Mouse (Mus musculus): ENCODE results near the gene Micu1. TPM values are rescaled to one million over a fixed set of nuclear protein-coding genes. Genes with fewer than 3 reads are reported as not detected.
A peak's percentile ranks its signal among the peaks of the same experiment; 100 is the strongest.

Micu1 gene
- polyA plus RNA-seq, 1 experiment from 2014 or later, result 72.3 TPM

DNA sequence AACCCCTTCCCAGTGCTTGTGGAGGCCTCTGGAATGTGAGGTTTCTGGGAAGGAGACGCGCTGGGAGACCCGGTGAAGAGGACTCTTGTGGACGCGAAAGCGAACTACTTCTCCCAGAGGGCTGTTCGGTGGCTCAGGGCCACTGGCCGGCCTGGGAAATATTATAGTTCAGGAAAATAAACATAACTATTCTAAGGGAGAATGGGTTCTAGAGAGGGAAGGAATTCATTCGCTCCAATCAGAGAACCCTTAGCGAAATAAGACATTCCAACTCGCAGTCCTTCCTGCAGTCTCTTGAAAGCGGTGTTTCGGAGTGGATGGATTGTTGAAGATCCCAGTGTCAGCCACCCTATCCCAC is 177.7 kb downstream of the Micu1 start:
- peak; percentile 55 for ATAC-seq (ENCODE audit: borderline replicate concordance, extremely low read depth, low FRiP score, low TSS enrichment)
- Histone ChIP-seq H3K36me3 (peaks cover 6% of the 10 kb centered on the region; the same call in 1 of the 2 replicates), H3K4me3 (peak overlapping the region; percentile 89), H3K27ac (peak overlapping the region; percentile 99), H3K4me2 (peak overlapping the region; percentile 88), H3K4me1 (peaks cover 16% of the 10 kb centered on the region), H3K9ac (peak overlapping the region; percentile 95), H3K9me3 (no peaks in the 10 kb centered on the region), H3K27me3 (no peaks in the 10 kb centered on the region)
- WGBS, result 0% methylated on average over 13 of the region's 13 CpGs

DNA sequence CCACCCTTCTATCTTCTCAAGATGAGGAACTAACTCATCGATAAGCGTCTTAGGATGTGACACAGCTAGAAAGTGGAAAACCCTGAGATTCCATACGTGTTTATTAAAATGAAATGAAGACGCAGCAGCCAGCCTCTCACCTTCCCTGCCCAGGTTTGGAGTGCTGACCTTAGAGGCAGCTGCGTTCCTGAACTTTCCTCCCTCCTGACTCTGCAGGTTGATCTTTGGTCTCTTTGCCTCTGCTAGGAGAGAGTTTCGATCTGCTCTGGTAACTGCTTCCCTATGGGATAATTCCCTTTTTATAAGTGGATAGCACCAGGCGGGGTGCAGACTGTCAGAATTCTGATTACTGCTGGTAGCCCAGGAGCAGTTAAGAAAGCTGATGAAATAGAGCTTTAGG is 178.6 kb downstream of the Micu1 start:
- WGBS, result 79% methylated on average over 7 of the region's 7 CpGs
- ATAC-seq (ENCODE audit: borderline replicate concordance, extremely low read depth, low FRiP score, low TSS enrichment), result no peak
- H3K9ac ChIP-seq, result peak overlapping the region; percentile 95

DNA sequence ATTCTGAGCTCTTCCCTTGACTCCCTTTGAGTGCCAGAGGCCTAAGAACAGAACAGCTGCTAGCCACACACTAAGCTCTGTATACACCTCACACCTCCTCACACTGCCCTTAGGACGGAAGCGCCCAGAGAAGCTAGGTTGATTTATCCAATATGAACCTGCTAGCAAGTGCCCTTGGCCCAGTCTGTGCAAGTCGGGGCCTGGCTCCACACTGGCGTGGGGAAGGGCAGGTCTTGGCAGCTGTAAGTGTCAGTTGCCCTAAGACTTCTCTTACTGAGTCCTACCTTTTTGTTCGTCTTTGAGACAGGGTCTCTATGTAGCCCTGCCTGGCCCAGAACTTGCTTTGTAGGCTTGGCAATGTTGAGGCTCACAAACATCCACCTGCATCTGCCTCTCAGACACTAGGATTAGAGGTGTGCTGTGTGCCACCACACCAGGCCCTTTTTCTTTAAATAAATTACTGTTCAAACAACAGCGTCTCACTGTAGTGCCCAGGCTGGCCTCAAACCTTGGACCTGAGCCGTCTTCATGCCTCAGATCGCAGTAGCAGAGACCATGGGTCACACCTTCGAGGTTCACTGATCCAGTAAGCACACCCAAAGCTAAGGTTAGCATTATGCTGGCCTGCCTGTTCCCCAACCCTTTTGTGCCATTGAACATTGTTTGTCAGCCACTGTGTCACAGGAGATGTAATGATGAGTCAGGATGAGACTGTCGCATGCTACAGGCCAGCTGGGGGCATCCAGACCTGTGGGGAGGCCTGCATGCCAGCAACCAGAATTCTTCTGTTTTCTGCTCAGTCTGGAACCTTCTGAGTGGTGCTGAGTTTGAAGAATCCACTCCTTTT is 182.3 kb downstream of the Micu1 start:
- WGBS, result 84% methylated on average over 10 of the region's 10 CpGs
- no peak overlapping the region for H3K4me3 ChIP-seq
- ATAC-seq (ENCODE audit: borderline replicate concordance, extremely low read depth, low FRiP score, low TSS enrichment), result no peak

More for the DNA sequence above, 178.6 kb downstream of the Micu1 start:
- Histone ChIP-seq H3K27ac (no peak overlapping the region), H3K4me3 (peak overlapping the region; percentile 89), H3K4me2 (peak overlapping the region; percentile 88), H3K4me1 (peaks cover 16% of the 10 kb centered on the region), H3K27me3 (no peaks in the 10 kb centered on the region), H3K36me3 (peaks cover 6% of the 10 kb centered on the region; the same call in 1 of the 2 replicates), H3K9me3 (no peaks in the 10 kb centered on the region)

DNA sequence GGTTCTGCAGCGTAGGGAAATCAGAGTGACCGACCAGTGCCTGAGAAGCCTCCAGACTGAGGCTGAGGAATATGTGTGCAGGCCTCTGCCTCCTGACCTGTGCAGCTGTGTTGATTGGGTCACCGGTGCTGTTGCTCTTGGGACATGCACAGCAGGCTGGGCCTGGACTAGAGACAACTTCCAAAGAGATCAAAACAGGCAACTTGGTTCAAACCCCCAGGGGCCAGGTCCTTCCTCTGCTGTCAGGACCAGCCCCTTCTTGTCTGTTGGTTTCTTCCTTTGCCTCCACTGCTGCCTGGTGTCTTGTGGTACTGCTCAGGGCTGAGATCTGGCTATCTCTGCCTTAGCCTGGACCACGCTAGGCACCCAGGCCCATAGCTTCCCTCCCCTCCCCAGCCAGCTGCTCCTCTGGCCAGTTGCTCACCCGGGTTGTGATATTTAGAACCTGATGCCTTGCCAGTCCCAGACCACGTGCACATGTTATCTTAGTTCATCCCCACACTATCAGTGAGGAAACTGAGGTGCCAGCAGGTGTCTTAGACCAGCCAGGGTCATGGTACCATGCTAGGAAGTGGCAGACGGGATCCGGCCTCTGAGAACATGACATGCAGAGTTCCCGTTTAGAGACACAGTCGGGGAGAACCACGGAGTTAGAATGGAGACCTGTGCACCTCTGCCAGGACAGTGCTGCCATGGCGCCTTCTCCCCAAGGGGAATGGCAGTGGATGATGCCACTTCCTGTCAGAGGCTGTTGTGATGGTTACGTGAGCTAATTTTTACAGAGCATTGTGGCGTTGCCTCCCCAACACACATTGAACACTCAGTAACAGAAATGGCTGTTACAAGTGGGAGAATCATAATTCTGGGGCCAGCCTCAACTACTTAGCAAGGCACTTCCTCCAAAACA is 183.2 kb downstream of the Micu1 start:
- Histone ChIP-seq H3K4me2 (no peak overlapping the region), H3K36me3 (peaks cover 6% of the 10 kb centered on the region; the same call in 1 of the 2 replicates), H3K4me1 (peaks cover 22% of the 10 kb centered on the region), H3K27me3 (no peaks in the 10 kb centered on the region), H3K4me3 (no peak overlapping the region), H3K9me3 (no peaks in the 10 kb centered on the region), H3K9ac (no peak overlapping the region), H3K27ac (no peak overlapping the region)
- no peak for ATAC-seq (ENCODE audit: borderline replicate concordance, extremely low read depth, low FRiP score, low TSS enrichment)
- 83% methylated on average over 14 of the region's 14 CpGs for WGBS

More for the DNA sequence above, 182.3 kb downstream of the Micu1 start:
- Histone ChIP-seq H3K27me3 (no peaks in the 10 kb centered on the region), H3K36me3 (peaks cover 6% of the 10 kb centered on the region; the same call in 1 of the 2 replicates), H3K9me3 (no peaks in the 10 kb centered on the region), H3K9ac (no peak overlapping the region), H3K4me2 (no peak overlapping the region), H3K4me1 (peaks cover 18% of the 10 kb centered on the region), H3K27ac (no peak overlapping the region)

DNA sequence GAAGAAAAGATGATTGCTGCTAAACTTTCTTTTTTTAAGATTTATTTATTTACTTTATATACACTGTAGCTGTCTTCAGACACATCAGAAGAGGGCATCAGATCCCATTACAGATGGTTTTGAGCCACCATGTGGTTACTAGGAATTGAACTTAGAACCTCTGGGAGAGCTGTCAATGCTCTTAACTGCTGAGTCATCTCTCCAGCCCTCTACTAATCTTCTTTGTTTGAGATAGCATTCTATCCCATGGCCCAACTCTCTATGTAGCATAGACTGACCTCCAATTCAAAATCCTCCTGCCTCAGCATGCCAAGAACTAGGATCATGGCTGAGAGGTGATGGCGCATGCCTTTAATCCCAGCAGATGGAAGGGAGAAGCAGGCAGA is 183.8 kb downstream of the Micu1 start:
- ATAC-seq (ENCODE audit: borderline replicate concordance, extremely low read depth, low FRiP score, low TSS enrichment), result no peak
- Histone ChIP-seq H3K27ac (no peak overlapping the region), H3K9me3 (no peaks in the 10 kb centered on the region), H3K27me3 (no peaks in the 10 kb centered on the region), H3K4me3 (no peak overlapping the region), H3K4me1 (peaks cover 16% of the 10 kb centered on the region), H3K36me3 (peaks cover 11% of the 10 kb centered on the region), H3K9ac (no peak overlapping the region), H3K4me2 (no peak overlapping the region)
- 93% methylated on average over 1 of the region's 1 CpGs for WGBS

DNA sequence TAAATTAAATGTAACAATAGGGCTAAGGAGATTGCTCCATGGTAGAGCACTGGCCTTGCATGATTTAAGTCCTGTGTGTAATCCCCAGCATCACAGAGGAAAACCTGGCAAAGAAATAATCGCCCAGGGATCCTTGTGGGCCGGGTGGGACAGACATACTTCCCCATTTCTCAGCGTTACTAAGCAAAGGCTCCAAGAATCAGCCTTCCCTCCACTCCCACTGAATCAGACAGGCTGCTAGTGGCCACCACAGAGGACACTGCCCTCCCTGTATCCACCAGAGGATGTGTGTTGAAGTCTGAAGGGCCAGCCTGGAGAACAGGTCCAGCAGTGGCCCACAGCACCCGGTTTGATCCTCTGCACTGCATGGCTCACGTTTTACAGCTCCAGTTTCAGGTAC is 185.2 kb downstream of the Micu1 start:
- Histone ChIP-seq H3K9ac (no peak overlapping the region), H3K9me3 (no peaks in the 10 kb centered on the region), H3K4me3 (no peak overlapping the region), H3K4me2 (no peak overlapping the region), H3K4me1 (peaks cover 13% of the 10 kb centered on the region; the same call in 1 of the 2 replicates), H3K36me3 (peaks cover 22% of the 10 kb centered on the region), H3K27ac (no peak overlapping the region), H3K27me3 (no peaks in the 10 kb centered on the region)
- WGBS, result 79% methylated on average over 5 of the region's 5 CpGs
- ATAC-seq (ENCODE audit: borderline replicate concordance, extremely low read depth, low FRiP score, low TSS enrichment), result no peak

DNA sequence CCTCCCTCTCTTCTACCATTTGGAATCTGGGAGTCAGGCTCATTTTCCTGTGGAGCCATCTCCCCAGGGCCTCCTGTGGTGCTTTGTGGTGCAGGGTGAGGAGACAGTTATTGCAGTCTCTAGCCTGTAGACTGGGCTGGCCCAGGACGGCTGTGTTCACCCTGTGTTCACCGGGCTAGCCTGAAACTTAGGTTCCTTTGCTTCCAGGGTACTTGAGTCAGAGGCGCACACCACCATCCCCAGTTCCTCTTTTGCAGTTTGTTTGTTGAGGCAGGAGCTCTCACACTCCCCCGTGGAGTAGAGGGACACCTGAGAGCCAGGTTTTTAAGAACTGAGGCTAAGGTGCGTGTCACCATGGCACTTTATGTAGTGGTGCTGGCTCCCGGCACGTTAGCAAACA is 187.1 kb downstream of the Micu1 start:
- no peak for ATAC-seq (ENCODE audit: borderline replicate concordance, extremely low read depth, low FRiP score, low TSS enrichment)
- peaks cover 36% of the 10 kb centered on the region for H3K36me3 ChIP-seq
- no peak overlapping the region for H3K4me3 ChIP-seq
- peak overlapping the region; percentile 26 for H3K27ac ChIP-seq
- 77% methylated on average over 7 of the region's 7 CpGs for whole genome bisulfite sequencing
- no peak overlapping the region for H3K4me2 ChIP-seq
- peaks cover 13% of the 10 kb centered on the region; the same call in 1 of the 2 replicates for H3K4me1 ChIP-seq
- no peak overlapping the region for H3K9ac ChIP-seq
- no peaks in the 10 kb centered on the region for H3K27me3 ChIP-seq
- no peaks in the 10 kb centered on the region for H3K9me3 ChIP-seq

DNA sequence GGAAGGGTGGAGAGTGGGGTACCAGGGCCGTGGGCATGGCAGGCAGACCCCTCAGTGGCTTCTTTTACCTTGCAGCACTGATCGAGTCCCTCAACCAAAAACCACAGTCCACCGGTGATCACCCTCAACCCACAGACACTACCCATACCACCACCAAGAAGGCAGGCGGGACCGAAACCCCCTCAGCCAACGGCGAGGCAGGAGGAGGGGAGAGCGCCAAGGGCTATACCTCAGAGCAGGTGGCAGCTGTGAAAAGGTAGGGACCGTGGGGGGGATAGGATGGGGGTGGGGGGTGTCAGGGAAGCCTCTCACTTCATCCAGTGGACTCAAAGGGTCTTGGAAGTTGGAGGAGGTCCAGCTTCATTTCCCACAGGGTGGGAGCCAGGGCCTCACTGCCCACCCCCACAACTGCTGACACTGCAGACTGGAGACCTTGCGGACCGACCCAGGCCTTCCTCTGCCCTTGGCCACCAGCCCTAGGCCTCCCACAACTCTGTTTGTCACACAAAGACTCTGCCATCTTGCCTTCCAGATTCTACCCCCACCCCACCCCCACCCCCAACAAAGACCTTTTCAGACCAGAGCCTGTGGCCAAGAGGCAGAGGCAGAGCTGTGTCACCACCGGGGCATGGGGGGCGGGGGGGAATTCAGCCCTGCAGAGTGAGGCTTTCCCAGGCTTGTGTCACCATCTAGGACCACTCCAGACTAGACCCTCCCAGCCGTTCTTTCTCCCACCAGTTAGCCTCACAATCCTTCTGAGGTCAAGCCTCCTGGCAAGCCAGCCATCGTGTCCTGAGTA is 187.9 kb downstream of the Micu1 start:
- 74% methylated on average over 15 of the region's 15 CpGs for WGBS
- H3K27me3 ChIP-seq, result no peaks in the 10 kb centered on the region
- no peak overlapping the region for H3K4me2 ChIP-seq
- H3K4me1 ChIP-seq, result peaks cover 19% of the 10 kb centered on the region
- H3K9me3 ChIP-seq, result no peaks in the 10 kb centered on the region
- H3K4me3 ChIP-seq, result no peak overlapping the region
- no peak for ATAC-seq (ENCODE audit: borderline replicate concordance, extremely low read depth, low FRiP score, low TSS enrichment)
- H3K27ac ChIP-seq, result peak overlapping the region; percentile 26; the same call in 1 of the 2 replicates
- peaks cover 37% of the 10 kb centered on the region for H3K36me3 ChIP-seq
- H3K9ac ChIP-seq, result no peak overlapping the region

DNA sequence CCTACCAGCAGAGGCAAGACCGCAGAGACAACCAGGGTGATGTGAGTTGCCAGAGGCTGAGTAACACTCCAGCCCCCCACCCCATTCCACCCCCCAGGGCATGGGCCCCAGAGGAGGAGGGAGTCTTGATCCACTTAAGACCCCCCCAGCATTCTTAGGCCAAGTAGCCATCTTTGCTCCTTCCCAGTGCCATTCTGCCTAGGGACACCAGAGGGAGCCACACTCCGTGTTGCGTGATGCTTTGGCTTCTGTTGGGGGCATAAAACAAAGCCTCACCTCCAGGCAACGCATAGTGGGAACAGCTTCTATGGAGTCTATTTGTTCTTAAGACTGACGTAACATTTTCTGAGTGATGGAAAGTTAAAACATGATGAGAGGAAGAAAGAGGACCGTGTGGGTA is 190.7 kb downstream of the Micu1 start:
- Histone ChIP-seq H3K36me3 (peaks cover 61% of the 10 kb centered on the region), H3K9me3 (no peaks in the 10 kb centered on the region), H3K27ac (no peak overlapping the region), H3K9ac (no peak overlapping the region), H3K4me2 (no peak overlapping the region), H3K4me3 (no peak overlapping the region), H3K27me3 (no peaks in the 10 kb centered on the region), H3K4me1 (peaks cover 30% of the 10 kb centered on the region)
- 39% methylated on average over 6 of the region's 6 CpGs for WGBS
- no peak for ATAC-seq (ENCODE audit: borderline replicate concordance, extremely low read depth, low FRiP score, low TSS enrichment)

DNA sequence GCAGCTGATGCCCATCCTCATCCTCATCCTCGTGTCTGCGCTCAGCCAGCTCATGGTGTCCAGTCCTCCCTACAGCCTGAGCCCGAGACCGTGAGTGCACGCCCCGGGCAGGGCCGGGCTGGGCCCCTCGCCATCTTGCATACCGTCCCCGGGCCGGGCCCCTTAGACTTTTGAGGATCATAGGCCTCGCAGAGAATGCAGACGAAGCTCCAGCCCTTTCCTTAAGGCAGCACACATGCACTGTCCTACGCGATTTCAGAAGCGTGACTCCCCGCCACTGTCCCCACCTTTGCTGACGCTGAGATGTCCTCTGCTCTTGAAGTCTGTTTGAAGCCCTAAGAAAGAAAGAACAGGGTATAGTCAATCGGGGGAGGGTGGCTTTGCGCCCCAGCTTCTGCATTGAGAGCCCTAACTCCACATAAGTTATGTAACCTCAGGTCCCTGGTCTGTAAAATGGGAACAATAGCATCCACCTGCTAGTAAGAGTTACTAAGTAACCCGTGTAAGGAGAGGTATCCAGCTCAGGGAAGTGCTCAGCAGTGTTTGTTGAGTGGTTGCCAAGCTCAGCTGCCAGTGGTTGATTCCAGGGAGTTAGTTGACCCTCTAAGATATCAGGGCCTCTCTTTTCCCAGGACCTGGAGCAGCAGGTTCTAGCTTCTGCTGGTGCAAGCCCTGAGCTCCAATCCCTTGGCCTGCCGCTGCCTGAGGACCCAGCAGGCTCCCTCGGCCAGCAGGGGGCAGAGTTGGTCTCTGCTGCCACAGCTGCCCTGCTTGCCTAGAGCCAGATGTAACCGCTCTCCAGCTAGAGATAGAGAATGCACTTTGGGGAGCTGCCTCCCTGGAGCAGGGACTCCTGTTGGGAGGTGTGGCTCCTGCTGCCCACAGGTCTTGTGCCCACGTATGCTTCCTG is 192.2 kb downstream of the Micu1 start:
- H3K4me2 ChIP-seq, result no peak overlapping the region
- ATAC-seq (ENCODE audit: borderline replicate concordance, extremely low read depth, low FRiP score, low TSS enrichment), result no peak
- no peaks in the 10 kb centered on the region for H3K27me3 ChIP-seq
- H3K27ac ChIP-seq, result no peak overlapping the region
- H3K9ac ChIP-seq, result no peak overlapping the region
- peaks cover 67% of the 10 kb centered on the region for H3K36me3 ChIP-seq
- WGBS, result 80% methylated on average over 25 of the region's 25 CpGs
- H3K4me1 ChIP-seq, result peaks cover 39% of the 10 kb centered on the region
- no peak overlapping the region for H3K4me3 ChIP-seq
- H3K9me3 ChIP-seq, result no peaks in the 10 kb centered on the region

All from lung, embryonic 15.5 days (tissue).